Mouse (Mus musculus) heart, postnatal 0 days (tissue): ENCODE measurements around the gene Otof.

Experiments used
- CTCF ChIP-seq: IDR thresholded peaks from 2 replicates; pipeline ENCODE4 v1.5.1; 2016; ENCODE audit warnings: antibody characterized with exemption, control low read depth, low read depth
- EP300 ChIP-seq: IDR thresholded peaks from 2 replicates; pipeline ENCODE4 v1.6.1; 2016; ENCODE audit warnings: antibody characterized with exemption, low read depth

GRCm38 (mm10) chr5:30416665-30417064 lies 45.1 kb downstream of the Otof start:
- TF ChIP-seq CTCF (no peak), EP300 (no peak)
